8 mouse cellular contexts compared by ENCODE assay signal in genomic region chr9:109876756-109877155, GRCm38 (mm10). TPM values are rescaled to one million over a fixed set of nuclear protein-coding genes. Genes with fewer than 3 reads are reported as not detected.
A peak's percentile ranks its signal among the peaks of the same experiment; 100 is the strongest.
DNase-seq lines count a peak whose midpoint lies in the region; TF ChIP-seq lines count a peak whose summit lies in the region.

No protein-coding gene starts in this region.

- peaks cover 67% of the 10 kb centered on the region for H3K4me1 ChIP-seq in E14TG2a.4 (replicated peaks; ENCODE audit: low read depth, low read length)
- peaks cover 45% of the 10 kb centered on the region for H3K4me1 ChIP-seq in erythroblast, embryonic 14.5 days (ENCODE audit: control insufficient read depth)

- no peaks in the 10 kb centered on the region for H3K9me3 ChIP-seq in E14TG2a.4 (ENCODE audit: low read length)
- H3K9me3 ChIP-seq in erythroblast, embryonic 14.5 days (ENCODE audit: control insufficient read depth, low read length) = no peaks in the 10 kb centered on the region

- H3K27ac ChIP-seq in gastrocnemius, adult 2 months = peak overlapping the region; percentile 87; the same call in 1 of the 2 replicates

- no peak for DNase-seq in gastrocnemius, adult 2 months
- DNase-seq in gastrocnemius, postnatal 14 days = no peak
- peak; percentile 31 for DNase-seq in kidney, adult 18-20 months
- DNase-seq in lung, postnatal 36 days = peak; percentile 43
- no peak for DNase-seq in embryo, embryonic 10 days (ENCODE audit: low spot score)
- no peak for DNase-seq in spleen, postnatal 4 days (ENCODE audit: low spot score in 2 of 2)

- TF ChIP-seq CTCF in gastrocnemius, adult 2 months (IDR thresholded peaks at IDR 0.05) = no peak
- no peak for TF ChIP-seq CTCF in E14TG2a.4 (conservative IDR thresholded peaks at IDR 0.05; ENCODE audit: low read length)

- peaks cover 52% of the 10 kb centered on the region for H3K36me3 ChIP-seq in E14TG2a.4 (ENCODE audit: insufficient read depth, low read length)
- H3K36me3 ChIP-seq in erythroblast, embryonic 14.5 days (ENCODE audit: control insufficient read depth) = peaks cover 51% of the 10 kb centered on the region

- intact Hi-C loops in gastrocnemius, adult 2 months (cut with DNase I) = no loop called here
- intact Hi-C loops in gastrocnemius, postnatal 14 days (cut with DNase I; ENCODE audit: low total_unique reads) = no loop called here

- no peaks in the 10 kb centered on the region for H3K27me3 ChIP-seq in E14TG2a.4 (ENCODE audit: insufficient read depth, low read length)
- no peaks in the 10 kb centered on the region for H3K27me3 ChIP-seq in erythroblast, embryonic 14.5 days (ENCODE audit: control insufficient read depth)

- H3K4me3 ChIP-seq in gastrocnemius, adult 2 months = peak overlapping the region; percentile 86
- peak overlapping the region; percentile 98 for H3K4me3 ChIP-seq in E14TG2a.4 (replicated peaks; ENCODE audit: low read length)
- peak overlapping the region; percentile 74 for H3K4me3 ChIP-seq in erythroblast, embryonic 14.5 days (replicated peaks)

RNA-seq across cellular contexts. Expression of gene Cdc25a, which starts 1.4 kb away (rescaled TPM):
- 1 to 10 TPM; 4.3 to 5.0 TPM for total RNA-seq in gastrocnemius, adult 2 months (2021)
- 1 to 10 TPM; 3.9 to 4.8 TPM for total RNA-seq in gastrocnemius, postnatal 14 days (2021)
- 1.5 and 1.6 TPM in 2 replicates for polyA plus RNA-seq in erythroblast, embryonic 14.5 days (2012)

RNA-seq across cellular contexts. Expression of gene Camp, which starts 27.3 kb away (rescaled TPM):
- total RNA-seq in gastrocnemius, adult 2 months (2021) = not detected
- not detected for total RNA-seq in gastrocnemius, postnatal 14 days (2021)
- 0.32 and 0.76 TPM in 2 replicates for polyA plus RNA-seq in erythroblast, embryonic 14.5 days (2012)

RNA-seq across cellular contexts. Expression of gene Nme6, which starts 44.2 kb away (rescaled TPM):
- 10 to 100 TPM; 27.4 to 33.1 TPM for total RNA-seq in gastrocnemius, adult 2 months (2021)
- total RNA-seq in gastrocnemius, postnatal 14 days (2021) = 10 to 100 TPM; 18.9 to 20.6 TPM
- polyA plus RNA-seq in erythroblast, embryonic 14.5 days (2012) = 0.89 and 1.2 TPM in 2 replicates

RNA-seq across cellular contexts. Expression of gene Map4, which starts 54.5 kb away (rescaled TPM):
- 100 to 1,000 TPM; 484 to 501 TPM for total RNA-seq in gastrocnemius, adult 2 months (2021)
- total RNA-seq in gastrocnemius, postnatal 14 days (2021) = 100 to 1,000 TPM; 451 to 486 TPM
- polyA plus RNA-seq in erythroblast, embryonic 14.5 days (2012) = 0.14 and 0.61 TPM in 2 replicates

Comparison
In these comparisons a context has a peak if more than half of its experiments do, and no peak if none do; other contexts are left out.
1. DNase-seq: peak in kidney, adult 18-20 months (single experiment) and lung, postnatal 36 days (single experiment); none in gastrocnemius, adult 2 months (single experiment), gastrocnemius, postnatal 14 days (single experiment), embryo, embryonic 10 days (single experiment) and spleen, postnatal 4 days (0 of 2).
2. Peak in every context shown above with its lines, with median percentiles within 50 percentile points of each other: H3K4me3 ChIP-seq.